Mouse (Mus musculus) lung, adult 2 months (tissue): ENCODE results near the gene Spg21. TPM values are rescaled to one million over a fixed set of nuclear protein-coding genes. Genes with fewer than 3 reads are reported as not detected.

Experiments
- DNase-seq: peaks from one replicate; pipeline ENCODE4 v3.0.0; 2022
- H3K4me1 ChIP-seq: fragments of 200-500 bp; 2 replicates; pipeline ENCODE4 v1.6.1; 2011; ENCODE audit warnings: low read length; ENCODE audit not compliant: control insufficient read depth, insufficient read depth
- H3K4me3 ChIP-seq: fragments of 200-500 bp; replicated peaks from 2 replicates; pipeline ENCODE3; 2011; ENCODE audit warnings: low read depth, mild to moderate bottlenecking, control low read depth, low read length; ENCODE audit errors: extremely low read depth
- CTCF ChIP-seq: fragments of 200-500 bp; IDR thresholded peaks from 2 replicates; pipeline ENCODE4 v1.5.1; 2011; ENCODE audit warnings: mild to moderate bottlenecking, low read length, control low read depth; ENCODE audit not compliant: insufficient read depth
- POLR2A ChIP-seq: fragments of 200-500 bp; IDR thresholded peaks from 2 replicates; pipeline ENCODE4 v1.6.1; 2011; ENCODE audit warnings: low read depth, mild to moderate bottlenecking, control low read depth, low read length, borderline replicate concordance; ENCODE audit errors: extremely low read depth
- WGBS: fragments of 180-500 bp; shearing (Covaris S2); methylation state at CpG from one replicate; pipeline ENCODE4 v1.1.7; 2018; 5-methylcytosine and 5-hydroxymethylcytosine counted together
- polyA plus RNA-seq: library from polyadenylated mRNA; depleted of rRNA; stranded (reverse); fragments of >200 nt; gene quantifications from 2 replicates; pipeline ENCODE4 v1.2.3, GENCODE M21; 2012; rRNA removed

The Spg21 gene
- polyA plus RNA-seq: 21.9 and 27.8 TPM in 2 replicates

DNA sequence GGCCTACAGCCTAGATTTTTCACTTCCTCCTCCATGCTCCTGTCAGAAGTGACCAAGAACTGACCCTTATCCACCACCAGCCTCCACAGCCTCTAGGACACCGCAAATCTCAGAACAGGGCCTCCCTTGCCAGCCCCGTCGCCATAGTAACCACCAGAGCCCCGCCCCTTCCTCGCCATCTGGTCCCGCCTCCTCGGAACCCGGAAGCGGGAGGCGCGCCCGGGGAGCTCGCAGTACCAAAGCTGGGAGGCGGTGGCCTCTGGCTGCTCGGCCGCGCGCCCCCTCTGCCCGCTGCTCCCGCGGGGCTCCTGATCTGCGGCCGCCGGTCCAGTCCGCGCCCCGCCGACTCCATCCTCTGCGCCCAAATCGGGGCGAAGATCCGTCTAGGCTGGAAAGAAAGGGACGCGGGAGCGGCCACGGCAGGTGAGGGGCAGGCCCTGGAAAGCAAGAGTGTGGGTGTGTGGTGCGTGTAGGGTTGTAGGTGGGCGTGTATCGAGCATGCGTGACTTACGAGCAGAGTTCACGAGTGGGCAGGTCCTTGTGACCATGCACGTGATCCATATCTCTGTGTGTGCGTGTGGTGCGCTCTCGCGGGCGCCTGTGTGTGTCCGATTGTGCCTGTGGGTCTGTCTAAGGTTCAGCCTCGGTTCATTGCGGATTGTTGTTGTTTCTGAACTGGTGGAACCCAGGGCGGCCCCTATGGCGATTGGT lies at the start of gene Spg21:
Spg21 (plus strand) TSS at position 216 of the 711 bp plus-strand sequence.
- H3K4me1 ChIP-seq: peaks cover 6% of the 10 kb centered on the region
- no peak for TF ChIP-seq CTCF
- TF ChIP-seq POLR2A: no peak; the same call in 1 of the 2 replicates
- WGBS: under 1% methylated on average over 53 of the region's 53 CpGs
- DNase-seq: peak; percentile 98
- peak within 1 kb of the TSS; percentile 83 for H3K4me3 ChIP-seq

DNA sequence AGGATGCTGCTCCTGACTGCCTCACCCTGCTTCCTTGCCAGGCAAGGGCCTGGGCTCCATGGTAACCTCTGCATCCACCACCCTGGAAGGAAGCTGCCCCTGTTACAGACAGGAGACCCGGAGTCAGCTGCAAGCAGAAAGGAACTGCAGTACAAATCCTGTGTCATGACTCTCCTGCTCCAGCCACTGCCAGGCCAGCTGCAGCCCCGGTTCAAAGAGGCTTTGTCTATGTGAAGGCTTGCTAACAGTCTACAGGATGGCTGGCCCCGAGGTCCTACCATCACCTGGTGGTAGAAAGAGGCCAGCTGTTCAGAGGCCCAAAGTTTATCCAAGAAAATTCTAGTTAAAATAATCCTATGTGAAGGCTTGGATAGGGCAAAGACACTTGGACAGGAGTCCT lies 49.4 kb upstream of the Spg21 start:
- Histone ChIP-seq H3K4me3 (no peak overlapping the region), H3K4me1 (peaks cover 13% of the 10 kb centered on the region)
- TF ChIP-seq POLR2A (no peak), CTCF (no peak)
- WGBS: 51% methylated on average over 3 of the region's 3 CpGs
- no peak for DNase-seq

DNA sequence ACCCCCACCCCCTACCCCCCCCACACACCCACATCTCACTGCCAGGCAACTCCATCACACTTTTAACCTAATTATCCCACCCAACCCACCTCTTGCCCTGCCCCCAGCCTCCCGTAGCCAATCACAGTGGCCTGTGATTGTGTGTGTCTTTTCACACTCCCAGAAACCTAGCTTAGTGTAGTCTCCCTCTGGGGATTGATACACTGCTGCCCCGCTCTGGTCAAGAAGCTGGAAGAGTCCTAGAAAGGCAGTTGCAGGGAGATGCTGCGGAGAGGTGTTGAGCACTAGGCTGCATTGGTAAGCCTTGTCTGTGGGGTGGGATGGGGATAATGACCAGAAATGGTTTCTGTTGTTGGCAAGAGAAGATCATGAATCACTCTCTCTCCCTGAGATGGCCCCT lies 43.0 kb upstream of the Spg21 start:
- DNase-seq: no peak
- Histone ChIP-seq H3K4me3 (no peak overlapping the region), H3K4me1 (no peaks in the 10 kb centered on the region)
- 38% methylated on average over 3 of the region's 3 CpGs for WGBS
- TF ChIP-seq POLR2A (no peak), CTCF (0 out of 2 replicates have a peak, but pooled peaks have one; percentile 13)

DNA sequence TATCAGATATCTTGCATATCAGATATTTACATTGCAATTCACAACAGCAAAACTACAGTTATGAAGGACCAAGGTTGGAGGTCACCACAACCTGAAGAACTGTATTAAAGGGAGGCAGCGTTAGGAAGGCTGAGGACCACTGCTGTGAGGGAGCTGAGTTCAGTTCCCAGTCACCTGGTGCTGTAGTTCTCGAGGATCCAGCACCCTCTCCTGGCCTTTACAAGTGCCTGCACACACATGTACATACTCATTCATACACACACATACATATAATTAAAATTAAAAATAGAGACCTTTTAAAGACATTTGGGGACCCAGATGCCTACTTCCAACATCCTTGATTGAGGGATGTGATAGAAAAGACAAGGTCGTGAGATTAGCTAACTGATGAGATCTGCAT lies 41.1 kb upstream of the Spg21 start:
- H3K4me1 ChIP-seq: no peaks in the 10 kb centered on the region
- WGBS: 62% methylated on average over 3 of the region's 3 CpGs
- no peak overlapping the region for H3K4me3 ChIP-seq
- no peak for DNase-seq
- TF ChIP-seq CTCF: no peak
- no peak for TF ChIP-seq POLR2A

DNA sequence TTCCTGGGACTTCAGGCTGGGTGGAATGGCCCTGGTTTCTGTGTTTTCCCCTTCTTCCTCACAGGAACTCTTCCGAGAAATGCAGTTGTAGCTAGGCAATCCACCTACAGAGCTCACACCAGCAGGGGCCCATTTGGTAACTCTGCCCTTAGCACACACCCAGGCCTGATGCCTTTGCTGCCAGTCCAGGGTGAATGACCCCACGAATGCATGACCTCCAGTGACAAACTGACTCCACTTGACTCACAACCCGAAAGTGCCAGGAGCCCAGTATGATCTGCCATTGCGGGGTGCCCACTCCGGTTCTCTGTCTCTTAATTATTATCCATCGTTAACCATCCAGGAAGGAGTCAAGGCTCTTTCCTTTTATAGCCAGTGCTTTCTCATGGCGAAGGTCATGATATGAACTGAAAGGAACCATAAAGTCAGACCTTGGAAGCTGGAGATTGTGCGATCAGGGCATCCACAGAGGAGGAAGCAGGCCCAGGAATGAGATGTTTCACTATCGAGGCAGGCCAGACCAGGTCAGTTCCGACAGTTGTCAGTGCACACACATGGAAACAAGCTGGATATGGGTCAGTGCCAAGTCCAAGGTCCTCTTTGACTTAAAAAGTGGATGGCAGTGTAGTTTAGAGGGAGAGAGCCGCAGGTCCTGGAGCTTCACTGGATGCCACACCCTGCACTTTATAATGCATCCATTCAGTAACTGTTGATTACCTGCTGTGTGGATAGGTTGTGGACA lies 37.8 kb upstream of the Spg21 start, which contains the start of gene Slc51b:
Slc51b (minus strand) TSS at position 196 of the 742 bp plus-strand sequence.
- Histone ChIP-seq H3K4me3 (no peak within 1 kb of the TSS), H3K4me1 (no peaks in the 10 kb centered on the region)
- WGBS: 81% methylated on average over 11 of the region's 11 CpGs
- TF ChIP-seq CTCF: no peak
- no peak for TF ChIP-seq POLR2A
- no peak for DNase-seq

DNA sequence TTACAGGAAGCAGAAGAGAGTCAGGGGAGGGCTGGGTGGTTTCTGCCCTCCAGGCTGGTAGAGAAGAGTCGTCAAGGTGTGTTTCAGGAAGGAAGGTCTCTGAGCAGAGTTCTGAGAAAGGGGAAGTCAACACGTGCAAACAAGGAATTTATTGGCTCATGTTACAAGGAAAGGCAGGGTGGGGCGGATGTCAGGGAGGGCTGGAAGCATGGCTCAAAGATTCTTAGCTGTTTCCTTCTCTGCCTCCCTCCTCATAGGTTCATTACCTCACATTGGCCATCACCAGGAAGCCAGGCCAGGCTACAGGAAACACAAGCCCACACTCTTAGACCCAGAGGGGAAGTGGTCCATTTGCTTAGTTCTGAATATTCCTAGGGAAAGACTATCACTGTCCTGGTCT lies 36.4 kb upstream of the Spg21 start:
- WGBS: 20% methylated on average over 3 of the region's 3 CpGs

DNA sequence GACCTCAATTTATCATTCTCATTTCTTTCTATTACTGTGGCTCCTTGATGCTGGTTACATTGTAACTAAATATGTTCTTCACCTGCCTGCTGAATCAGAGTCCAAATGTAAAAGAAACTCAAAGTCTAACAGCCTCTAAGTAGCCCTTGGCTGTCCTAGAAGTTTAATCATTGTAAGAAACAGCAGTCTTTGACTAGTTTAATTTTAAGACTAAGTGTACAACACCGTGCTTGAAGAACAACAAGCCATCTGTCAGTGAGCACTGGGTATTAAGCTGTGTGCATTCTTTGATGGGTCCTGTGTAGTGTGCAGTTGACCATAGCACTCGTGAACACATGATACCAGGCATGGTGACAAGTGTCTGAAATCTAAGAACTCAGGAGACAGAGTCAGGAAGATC lies 33.2 kb upstream of the Spg21 start:
- Histone ChIP-seq H3K4me1 (no peaks in the 10 kb centered on the region), H3K4me3 (no peak overlapping the region)
- WGBS: 60% methylated on average over 2 of the region's 2 CpGs
- TF ChIP-seq CTCF: no peak
- no peak for TF ChIP-seq POLR2A
- DNase-seq: no peak

More for the DNA sequence above, 36.4 kb upstream of the Spg21 start:
- no peak for TF ChIP-seq CTCF
- TF ChIP-seq POLR2A: no peak
- Histone ChIP-seq H3K4me1 (no peaks in the 10 kb centered on the region), H3K4me3 (no peak overlapping the region)
- DNase-seq: no peak

DNA sequence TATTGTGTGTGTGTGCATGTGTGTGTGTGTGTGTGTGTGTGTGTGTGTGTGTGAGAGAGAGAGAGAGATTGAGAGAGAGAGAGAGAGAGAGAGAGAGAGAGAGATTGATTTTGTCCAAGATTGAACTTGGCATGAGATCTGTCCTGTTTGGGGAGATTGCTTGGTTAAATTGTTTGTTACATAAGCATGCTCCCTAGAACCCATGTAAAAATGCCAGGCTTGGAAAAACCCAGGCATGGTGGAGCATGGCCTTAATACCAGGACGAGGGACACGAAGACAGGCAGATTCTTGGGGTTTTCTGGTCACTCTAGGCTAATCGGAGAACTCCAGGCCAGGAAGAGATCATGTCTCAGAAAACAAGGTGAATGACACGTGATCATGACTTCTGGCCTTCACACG lies 32.7 kb upstream of the Spg21 start:
- Histone ChIP-seq H3K4me3 (no peak overlapping the region), H3K4me1 (no peaks in the 10 kb centered on the region)
- TF ChIP-seq POLR2A (no peak), CTCF (no peak)
- DNase-seq: no peak
- 82% methylated on average over 5 of the region's 5 CpGs for WGBS

DNA sequence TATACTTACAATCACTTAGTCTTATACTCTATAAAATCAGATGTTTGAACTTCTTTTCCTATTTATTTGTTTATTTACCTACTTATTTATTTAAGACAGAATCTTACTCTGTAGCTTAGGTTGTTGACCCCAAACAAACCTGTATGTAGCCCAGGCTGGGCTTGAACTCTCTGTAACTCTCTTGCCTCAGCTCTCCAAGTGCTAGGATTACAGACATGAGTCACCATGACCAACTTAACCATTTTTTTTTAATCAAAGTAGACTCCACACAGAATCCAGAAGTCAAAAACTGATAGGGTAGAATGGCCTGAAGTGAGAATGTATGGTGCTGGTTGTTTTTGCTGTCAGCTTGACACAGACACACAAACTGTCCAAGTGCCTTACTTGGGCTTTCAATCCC lies 30.3 kb upstream of the Spg21 start:
- H3K4me1 ChIP-seq: no peaks in the 10 kb centered on the region
- H3K4me3 ChIP-seq: no peak overlapping the region
- no peak for DNase-seq
- no peak for TF ChIP-seq CTCF
- TF ChIP-seq POLR2A: no peak

DNA sequence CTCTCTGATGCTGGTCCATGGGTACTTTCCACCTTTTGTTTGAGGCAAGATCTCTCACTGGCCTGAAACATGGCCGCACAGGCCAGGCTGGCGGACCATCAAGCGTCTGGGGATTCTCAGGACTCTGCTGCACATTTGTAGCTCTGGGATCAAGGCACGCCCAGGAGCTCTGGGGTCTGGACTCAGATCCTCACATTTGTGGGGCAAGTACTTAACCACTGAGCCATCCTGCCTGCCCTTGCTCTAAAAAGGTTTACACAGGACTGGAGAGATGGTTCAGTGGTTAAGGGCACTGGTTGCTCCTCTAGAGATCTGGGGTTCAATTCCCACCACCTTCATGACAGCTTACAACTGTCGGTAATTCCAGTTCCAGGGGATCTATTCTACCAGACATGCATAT lies 29.8 kb upstream of the Spg21 start:
- no peak for TF ChIP-seq CTCF
- no peak for TF ChIP-seq POLR2A
- H3K4me1 ChIP-seq: no peaks in the 10 kb centered on the region
- no peak overlapping the region for H3K4me3 ChIP-seq
- 89% methylated on average over 5 of the region's 5 CpGs for WGBS
- DNase-seq: no peak
